Comparison of ENCODE assay signal across 8 mouse cellular contexts in the genomic region with DNA sequence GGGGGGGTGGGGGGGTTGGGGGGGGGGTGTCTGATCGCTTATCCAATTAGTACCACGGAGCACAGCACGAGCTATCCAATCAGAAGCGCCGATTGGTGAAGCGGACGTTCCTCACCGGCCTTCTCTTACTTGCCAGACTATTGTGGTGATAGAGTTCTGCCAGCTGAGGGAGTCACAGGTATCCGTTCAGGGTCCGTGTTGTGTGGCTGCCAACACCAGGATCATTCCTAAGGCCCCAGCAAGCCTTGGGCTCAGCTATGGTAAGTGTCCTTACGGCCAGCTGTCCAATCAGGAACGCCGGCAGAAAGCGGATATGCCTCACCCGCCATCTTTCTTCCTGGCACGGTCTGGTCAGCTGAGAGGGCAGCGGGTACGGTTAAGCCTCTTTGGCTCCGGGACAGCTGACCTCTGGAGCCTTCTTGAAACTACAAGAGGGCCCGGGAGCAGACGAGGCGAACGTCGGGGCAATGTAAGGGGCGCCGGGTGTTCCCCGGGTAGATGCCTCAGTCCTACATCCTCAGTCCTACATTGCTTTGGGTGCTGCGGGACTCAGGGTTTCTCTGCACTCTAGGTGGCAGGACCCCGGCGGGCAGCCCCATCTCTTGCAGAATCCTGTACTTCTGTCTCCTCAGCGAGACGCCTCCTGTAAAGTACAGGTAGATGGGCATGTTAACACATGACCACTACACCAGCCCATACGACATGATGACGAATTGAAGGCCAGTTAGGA. TPM values are rescaled to one million over a fixed set of nuclear protein-coding genes. Genes with fewer than 3 reads are reported as not detected.
A peak's percentile ranks its signal among the peaks of the same experiment; 100 is the strongest.
DNase-seq lines count a peak whose midpoint lies in the region; ATAC-seq and TF ChIP-seq lines count a peak whose summit lies in the region.

TSS of gene Zfp563 (plus strand) at position 91 of the 730 bp plus-strand sequence.

- H3K4me3 ChIP-seq in cortical plate, adult 2 months (ENCODE audit: insufficient read depth, low read length) = peak within 1 kb of the TSS; percentile 86
- peak within 1 kb of the TSS; percentile 91 for H3K4me3 ChIP-seq in megakaryocyte, embryonic 14.5 days (replicated peaks)

- H3K9me3 ChIP-seq in megakaryocyte, embryonic 14.5 days = no peaks in the 10 kb centered on the region

- no peak for TF ChIP-seq POLR2A in cortical plate, adult 2 months (IDR thresholded peaks at IDR 0.05; ENCODE audit: extremely low read depth, insufficient read depth, low read length)

- peak; percentile 89 to 91 for DNase-seq in gastrocnemius, adult 8-10 months (ENCODE audit: low spot score in 2 of 2)
- DNase-seq in hindlimb bud, embryonic 11.5 days (ENCODE audit: extremely low spot score, low read depth, low spot score) = peak; percentile 72
- peak; percentile 90 to 92 for DNase-seq in left cerebral cortex, adult 8-10 months (ENCODE audit: low spot score in 2 of 2)
- peak; percentile 95 to 96 for DNase-seq in right cerebral cortex, postnatal 10 days (ENCODE audit: low spot score in 2 of 2)
- DNase-seq in urinary bladder, postnatal 25 days (ENCODE audit: low spot score) = peak; percentile 90

- TF ChIP-seq CTCF in cortical plate, adult 2 months (IDR thresholded peaks at IDR 0.05; ENCODE audit: extremely low read depth, insufficient read depth, low read length) = no peak

- H3K36me3 ChIP-seq in megakaryocyte, embryonic 14.5 days (replicated peaks; ENCODE audit: low read length) = no peaks in the 10 kb centered on the region

- H3K4me1 ChIP-seq in cortical plate, adult 2 months (ENCODE audit: control insufficient read depth, insufficient read depth, low read length) = peaks cover 4% of the 10 kb centered on the region; the same call in 1 of the 2 replicates
- H3K4me1 ChIP-seq in megakaryocyte, embryonic 14.5 days = peaks cover 20% of the 10 kb centered on the region

- H3K27ac ChIP-seq in cortical plate, adult 2 months (ENCODE audit: insufficient read depth, low read length) = peak within 1 kb of the TSS; percentile 87

- H3K27me3 ChIP-seq in megakaryocyte, embryonic 14.5 days (replicated peaks) = no peaks in the 10 kb centered on the region

- ATAC-seq in activated CD4-positive, CD25-positive, alpha-beta regulatory T cell, adult 4 months = peak; percentile 82

RNA-seq across cellular contexts. Expression of gene Zfp563, which starts in this region (rescaled TPM):
- 1 to 10 TPM; 5.8 to 6.1 TPM for polyA plus RNA-seq in activated CD4-positive, CD25-positive, alpha-beta regulatory T cell, adult 4 months (2017; shearing (Covaris generic))
- 8.0 and 8.6 TPM in 2 replicates for polyA plus RNA-seq in cortical plate, adult 2 months (2012; rRNA removed)
- 1 to 10 TPM; 3.9 to 5.1 (median 4.5) TPM for total RNA-seq in gastrocnemius, adult 8-10 months (2022)
- 10 to 100 TPM; 18.4 to 22.1 (median 19.7) TPM for total RNA-seq in left cerebral cortex, adult 8-10 months (2022)
- polyA plus RNA-seq in megakaryocyte, embryonic 14.5 days (2012; ENCODE audit: insufficient read depth, low replicate concordance) = not detected in 2 replicates

Comparison
In these comparisons a context has a peak if more than half of its experiments do, and no peak if none do; other contexts are left out.
1. Peak in every context shown above with its lines: DNase-seq, ATAC-seq, H3K4me3 ChIP-seq and H3K27ac ChIP-seq.